Mouse (Mus musculus): Measurements from ENCODE around the gene Pjvk.

- TF ChIP-seq POLR2A (IDR thresholded peaks at IDR 0.05; ENCODE audit: insufficient read depth, low read length): no peak
- TF ChIP-seq EP300 (IDR thresholded peaks at IDR 0.05; ENCODE audit: insufficient read depth, low read depth, low read length): no peak
Observed at GRCm38 (mm10) chr2:76655982-76656381, 7.7 kb downstream of the Pjvk start.

Measured in ES-Bruce4 (cell line).